Mouse (Mus musculus): ENCODE measurements around the gene Nfia. TPM values are rescaled to one million over a fixed set of nuclear protein-coding genes. Genes with fewer than 3 reads are reported as not detected.

The Nfia gene
- total RNA-seq, 1 experiment: 0.27 TPM

GRCm38 (mm10) chr4:97809582-97810295 is 37.2 kb downstream of the Nfia start:
- Histone ChIP-seq H3K4me1 (ENCODE audit: control insufficient read depth in 2 of 2, insufficient read depth in 2 of 2, low read length in 2 of 2, poor library complexity in 1 of 2) (no peaks in the 10 kb centered on the region), H3K4me3 (ENCODE audit: insufficient read depth in 1 of 2, low read depth in 1 of 2, low read length in 2 of 2, poor library complexity in 1 of 2, severe bottlenecking in 1 of 2) (no peak overlapping the region), H3K9ac (ENCODE audit: insufficient read depth, low read depth, low read length, poor library complexity, severe bottlenecking) (no peak overlapping the region), H3K27ac (ENCODE audit: insufficient read depth, low read depth, low read length, poor library complexity, severe bottlenecking) (no peak overlapping the region), H3K9me3 (ENCODE audit: control insufficient read depth, insufficient read depth, low read depth, low read length) (no peaks in the 10 kb centered on the region), H3K36me3 (ENCODE audit: control insufficient read depth, insufficient read depth, low read length, poor library complexity, severe bottlenecking) (no peaks in the 10 kb centered on the region)
- no peak for DNase-seq (ENCODE audit: low read depth, low spot score)
- TF ChIP-seq MAFK (IDR thresholded peaks at IDR 0.05; ENCODE audit: insufficient read depth, low read depth, low read length) (no peak), ZNF384 (IDR thresholded peaks at IDR 0.05; ENCODE audit: low read depth, low read length) (no peak), CHD2 (IDR thresholded peaks at IDR 0.05; ENCODE audit: low read depth, low read length) (no peak), HCFC1 (IDR thresholded peaks at IDR 0.05; ENCODE audit: borderline replicate concordance, insufficient read depth, low read length) (no peak), ZC3H11A (IDR thresholded peaks at IDR 0.05; ENCODE audit: borderline replicate concordance, low read depth, low read length) (no peak)
- in situ Hi-C loops (cut with MboI; ENCODE audit: low sequenced_read_pairs in 2 of 2, unreplicated experiment in 2 of 2): no loop called here

GRCm38 (mm10) chr4:97810348-97810939 is 37.9 kb downstream of the Nfia start:
- Histone ChIP-seq H3K36me3 (ENCODE audit: control insufficient read depth, insufficient read depth, low read length, poor library complexity, severe bottlenecking) (no peaks in the 10 kb centered on the region), H3K9me3 (ENCODE audit: control insufficient read depth, insufficient read depth, low read depth, low read length) (no peaks in the 10 kb centered on the region), H3K4me3 (ENCODE audit: insufficient read depth in 1 of 2, low read depth in 1 of 2, low read length in 2 of 2, poor library complexity in 1 of 2, severe bottlenecking in 1 of 2) (no peak overlapping the region), H3K9ac (ENCODE audit: insufficient read depth, low read depth, low read length, poor library complexity, severe bottlenecking) (no peak overlapping the region), H3K27ac (ENCODE audit: insufficient read depth, low read depth, low read length, poor library complexity, severe bottlenecking) (no peak overlapping the region), H3K4me1 (ENCODE audit: control insufficient read depth in 2 of 2, insufficient read depth in 2 of 2, low read length in 2 of 2, poor library complexity in 1 of 2) (no peaks in the 10 kb centered on the region)
- DNase-seq (ENCODE audit: low read depth, low spot score): no peak
- in situ Hi-C loops (cut with MboI; ENCODE audit: low sequenced_read_pairs in 2 of 2, unreplicated experiment in 2 of 2): no loop called here
- TF ChIP-seq MAFK (IDR thresholded peaks at IDR 0.05; ENCODE audit: insufficient read depth, low read depth, low read length): no peak

GRCm38 (mm10) chr4:97813035-97813434 is 40.5 kb downstream of the Nfia start:
- Histone ChIP-seq H3K4me3 (ENCODE audit: insufficient read depth in 1 of 2, low read depth in 1 of 2, low read length in 2 of 2, poor library complexity in 1 of 2, severe bottlenecking in 1 of 2) (no peak overlapping the region), H3K9ac (ENCODE audit: insufficient read depth, low read depth, low read length, poor library complexity, severe bottlenecking) (no peak overlapping the region), H3K27ac (ENCODE audit: insufficient read depth, low read depth, low read length, poor library complexity, severe bottlenecking) (no peak overlapping the region), H3K9me3 (ENCODE audit: control insufficient read depth, insufficient read depth, low read depth, low read length) (no peaks in the 10 kb centered on the region), H3K4me1 (ENCODE audit: control insufficient read depth in 2 of 2, insufficient read depth in 2 of 2, low read length in 2 of 2, poor library complexity in 1 of 2) (no peaks in the 10 kb centered on the region), H3K36me3 (ENCODE audit: control insufficient read depth, insufficient read depth, low read length, poor library complexity, severe bottlenecking) (no peaks in the 10 kb centered on the region)
- in situ Hi-C loops (cut with MboI; ENCODE audit: low sequenced_read_pairs in 2 of 2, unreplicated experiment in 2 of 2): no loop called here
- no peak for TF ChIP-seq CHD2 (IDR thresholded peaks at IDR 0.05; ENCODE audit: low read depth, low read length)
- no peak for TF ChIP-seq ZC3H11A (IDR thresholded peaks at IDR 0.05; ENCODE audit: borderline replicate concordance, low read depth, low read length)
- no peak for TF ChIP-seq ZNF384 (IDR thresholded peaks at IDR 0.05; ENCODE audit: low read depth, low read length)
- no peak for DNase-seq (ENCODE audit: low read depth, low spot score)

GRCm38 (mm10) chr4:97813996-97814395 is 41.5 kb downstream of the Nfia start:
- Histone ChIP-seq H3K9ac (ENCODE audit: insufficient read depth, low read depth, low read length, poor library complexity, severe bottlenecking) (no peak overlapping the region), H3K4me3 (ENCODE audit: insufficient read depth in 1 of 2, low read depth in 1 of 2, low read length in 2 of 2, poor library complexity in 1 of 2, severe bottlenecking in 1 of 2) (no peak overlapping the region), H3K36me3 (ENCODE audit: control insufficient read depth, insufficient read depth, low read length, poor library complexity, severe bottlenecking) (no peaks in the 10 kb centered on the region), H3K27ac (ENCODE audit: insufficient read depth, low read depth, low read length, poor library complexity, severe bottlenecking) (no peak overlapping the region), H3K4me1 (ENCODE audit: control insufficient read depth in 2 of 2, insufficient read depth in 2 of 2, low read length in 2 of 2, poor library complexity in 1 of 2) (no peaks in the 10 kb centered on the region), H3K9me3 (ENCODE audit: control insufficient read depth, insufficient read depth, low read depth, low read length) (no peaks in the 10 kb centered on the region)
- in situ Hi-C loops (cut with MboI; ENCODE audit: low sequenced_read_pairs in 2 of 2, unreplicated experiment in 2 of 2): no loop called here
- TF ChIP-seq CHD2 (IDR thresholded peaks at IDR 0.05; ENCODE audit: low read depth, low read length) (no peak), HCFC1 (IDR thresholded peaks at IDR 0.05; ENCODE audit: borderline replicate concordance, insufficient read depth, low read length) (no peak), MAFK (IDR thresholded peaks at IDR 0.05; ENCODE audit: insufficient read depth, low read depth, low read length) (no peak), ZNF384 (IDR thresholded peaks at IDR 0.05; ENCODE audit: low read depth, low read length) (no peak), ZC3H11A (IDR thresholded peaks at IDR 0.05; ENCODE audit: borderline replicate concordance, low read depth, low read length) (no peak)
- DNase-seq (ENCODE audit: low read depth, low spot score): no peak

- Histone ChIP-seq H3K9me3 (ENCODE audit: control insufficient read depth, insufficient read depth, low read depth, low read length) (no peaks in the 10 kb centered on the region), H3K9ac (ENCODE audit: insufficient read depth, low read depth, low read length, poor library complexity, severe bottlenecking) (no peak overlapping the region), H3K27ac (ENCODE audit: insufficient read depth, low read depth, low read length, poor library complexity, severe bottlenecking) (no peak overlapping the region), H3K4me1 (ENCODE audit: control insufficient read depth in 2 of 2, insufficient read depth in 2 of 2, low read length in 2 of 2, poor library complexity in 1 of 2) (no peaks in the 10 kb centered on the region), H3K36me3 (ENCODE audit: control insufficient read depth, insufficient read depth, low read length, poor library complexity, severe bottlenecking) (no peaks in the 10 kb centered on the region), H3K4me3 (ENCODE audit: insufficient read depth in 1 of 2, low read depth in 1 of 2, low read length in 2 of 2, poor library complexity in 1 of 2, severe bottlenecking in 1 of 2) (no peak overlapping the region)
- TF ChIP-seq ZNF384 (IDR thresholded peaks at IDR 0.05; ENCODE audit: low read depth, low read length): no peak
- no peak for TF ChIP-seq HCFC1 (IDR thresholded peaks at IDR 0.05; ENCODE audit: borderline replicate concordance, insufficient read depth, low read length)
- no peak for TF ChIP-seq CHD2 (IDR thresholded peaks at IDR 0.05; ENCODE audit: low read depth, low read length)
- no peak for TF ChIP-seq ZC3H11A (IDR thresholded peaks at IDR 0.05; ENCODE audit: borderline replicate concordance, low read depth, low read length)
- TF ChIP-seq MAFK (IDR thresholded peaks at IDR 0.05; ENCODE audit: insufficient read depth, low read depth, low read length): no peak
- in situ Hi-C loops (cut with MboI; ENCODE audit: low sequenced_read_pairs in 2 of 2, unreplicated experiment in 2 of 2): no loop called here
- no peak for DNase-seq (ENCODE audit: low read depth, low spot score)
Measured at GRCm38 (mm10) chr4:97814515-97814914, 42.0 kb downstream of the Nfia start.

Measured in ES-E14 (cell line).